18 mouse cellular contexts compared by ENCODE assay signal in the genomic region with DNA sequence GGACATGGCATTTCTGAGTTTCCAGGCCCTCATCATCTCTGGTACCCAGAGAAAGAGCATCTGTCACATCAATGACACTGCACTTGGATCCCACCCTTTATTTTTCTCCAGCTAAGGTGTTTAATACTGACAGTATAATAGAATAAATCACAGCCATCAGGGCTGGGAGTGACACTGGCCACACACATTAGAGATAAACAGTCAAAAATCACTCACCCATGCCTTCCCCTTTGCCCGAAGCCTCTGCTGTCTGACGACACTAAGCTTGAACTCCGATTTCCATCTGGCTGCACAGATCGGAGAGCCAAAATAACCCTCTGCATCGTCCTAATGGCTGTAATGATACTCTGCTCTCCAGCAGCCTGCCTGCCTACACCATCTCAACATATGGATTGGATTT.
"Had no signal": no experiment of that assay in that cellular context is flagged by ENCODE, and none has a peak within 500 bp of the region (broad histone marks: within the 10 kb centered on the region; RNA-seq: fewer than 3 reads in every experiment).

No protein-coding gene starts in this region.

- ATAC-seq: midbrain, embryonic 16.5 days had no signal

- H3K4me3 ChIP-seq: midbrain, embryonic 10.5 days; midbrain, embryonic 12.5 days; myocyte; neural tube, embryonic 13.5 days; neural tube, embryonic 15.5 days had no signal

- H3K9me3 ChIP-seq: midbrain, embryonic 10.5 days; midbrain, embryonic 12.5 days; neural tube, embryonic 13.5 days; neural tube, embryonic 15.5 days had no signal

- H3K36me3 ChIP-seq: midbrain, embryonic 10.5 days; midbrain, embryonic 12.5 days; neural tube, embryonic 13.5 days; neural tube, embryonic 15.5 days had no signal

- H3K4me2 ChIP-seq: lung, embryonic 14.5 days; midbrain, embryonic 12.5 days; neural tube, embryonic 13.5 days; neural tube, embryonic 15.5 days had no signal

- H3K9ac ChIP-seq: lung, embryonic 14.5 days; midbrain, embryonic 12.5 days; neural tube, embryonic 13.5 days; neural tube, embryonic 15.5 days had no signal

- DNase-seq: lung, adult 18-20 months; lung, embryonic 14.5 days; lung, postnatal 10 days; lung, postnatal 4 days; midbrain, embryonic 14.5 days; right cerebral cortex, adult 18-20 months; right cerebral cortex, postnatal 25 days; right cerebral cortex, postnatal 4 days; spleen, adult 18-20 months; thymus, adult 18-20 months; thymus, postnatal 14 days; thymus, postnatal 36 days had no signal

- H3K4me1 ChIP-seq: midbrain, embryonic 12.5 days; neural tube, embryonic 13.5 days had no signal

- H3K27ac ChIP-seq: midbrain, embryonic 10.5 days; midbrain, embryonic 12.5 days; neural tube, embryonic 13.5 days; neural tube, embryonic 15.5 days had no signal

- H3K27me3 ChIP-seq: midbrain, embryonic 12.5 days; neural tube, embryonic 13.5 days; neural tube, embryonic 15.5 days had no signal
